Mouse (Mus musculus) adrenal gland, postnatal 10 days (tissue): Measurements from ENCODE around the gene Sobp. TPM values are rescaled to one million over a fixed set of nuclear protein-coding genes. Genes with fewer than 3 reads are reported as not detected.

Experiments
- DNase-seq: peaks from one replicate; pipeline ENCODE4 v3.0.0; 2021; ENCODE audit warnings: mixed read lengths
- long read RNA-seq, 2 experiments: library from polyadenylated mRNA; stranded (forward); transcript quantifications; one replicate each; pipeline ENCODE4 v2.0.0; 2021
- total RNA-seq, 2 experiments: library from RNA; stranded (reverse); gene quantifications; 2 replicates each; pipeline ENCODE4 v1.2.3; 2021

Gene Sobp
- total RNA-seq, result 1 to 10 TPM; 2.8 to 5.3 TPM
- long read RNA-seq, experiment 1, partial matches to known transcripts, result 3 of 4 reads
- long read RNA-seq, experiment 1, other reads (novel, unspliced or antisense), result 1 of 4 reads
- long read RNA-seq, experiment 2, partial matches to known transcripts, result 3 of 3 reads
- long read RNA-seq, experiment 2, other reads (novel, unspliced or antisense), result 0 of 3 reads

DNA sequence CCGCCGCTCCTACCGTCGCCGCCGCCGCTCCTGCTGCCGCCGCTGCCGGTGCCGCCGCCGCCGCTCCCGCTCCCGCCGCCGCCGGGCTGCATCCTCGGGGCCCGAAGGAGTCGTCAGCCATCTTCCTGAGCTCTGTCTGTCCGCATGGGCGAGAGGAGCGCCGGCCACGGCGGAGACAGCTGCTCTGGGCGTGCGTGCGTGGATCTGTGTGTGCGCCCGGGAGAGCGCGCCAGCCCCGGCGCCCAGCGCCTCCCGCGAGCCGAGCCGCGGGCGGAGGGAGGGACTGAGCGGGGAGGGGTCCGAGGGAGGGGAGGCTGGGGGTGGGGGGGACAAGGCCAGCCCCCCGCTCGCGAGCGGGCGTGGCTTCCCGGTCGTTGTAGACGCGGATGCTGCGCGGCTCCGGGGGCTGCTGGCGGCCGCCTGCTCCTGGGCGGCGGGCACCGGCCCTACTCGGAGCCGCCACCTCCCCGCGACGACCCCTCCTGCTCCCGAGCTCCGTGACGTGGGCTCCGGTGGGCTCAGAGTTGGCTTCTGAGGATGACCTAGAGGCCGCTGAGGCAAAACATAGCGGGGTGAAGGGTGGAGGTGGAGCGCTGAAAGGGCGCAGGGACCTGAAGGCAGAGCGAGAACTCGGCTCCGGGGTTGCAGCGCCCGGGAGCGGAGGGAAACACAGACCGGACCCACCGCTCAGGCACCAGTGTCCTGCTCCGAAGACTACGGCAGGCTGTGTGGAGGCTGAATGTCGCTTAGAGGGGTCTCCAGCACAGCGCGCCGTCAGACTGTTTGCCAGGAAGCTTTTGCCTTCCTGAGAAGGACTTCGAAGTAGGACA lies at the start of gene Sobp, which contains the start of gene 9030612E09Rik:
Sobp (minus strand) TSS at position 205 of the 830 bp plus-strand sequence.
9030612E09Rik (plus strand) TSS at position 379 of the 830 bp plus-strand sequence.
- DNase-seq, result peak; percentile 66

DNA sequence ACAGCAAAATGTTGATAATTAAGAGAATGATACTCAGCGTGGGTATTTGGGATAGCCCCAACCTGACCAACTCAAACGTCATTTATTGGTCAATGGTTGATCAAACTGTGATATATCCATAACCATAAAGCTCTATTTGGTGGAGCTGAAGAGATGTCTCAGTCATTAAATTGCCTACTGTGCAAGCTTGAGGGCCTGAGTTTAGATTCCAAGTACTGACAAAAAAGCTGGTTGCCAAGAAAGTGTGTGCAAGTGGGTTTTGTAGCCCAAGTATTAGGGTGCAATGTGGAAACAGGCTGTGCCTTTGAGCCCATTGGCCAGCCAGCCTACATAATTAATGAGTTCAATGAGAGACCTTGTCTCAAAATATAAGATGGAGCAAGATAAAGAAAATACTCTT lies 49.1 kb upstream of the Sobp start:
- no peak for DNase-seq

- DNase-seq, result no peak
Observed at GRCm38 (mm10) chr10:43221659-43222058, 47.3 kb upstream of the Sobp start.

GRCm38 (mm10) chr10:43220910-43221625 lies 46.7 kb upstream of the Sobp start, which contains the start of gene Pdss2:
Pdss2 (plus strand) TSS chr10:43221486.
- peak; percentile 95 for DNase-seq

DNA sequence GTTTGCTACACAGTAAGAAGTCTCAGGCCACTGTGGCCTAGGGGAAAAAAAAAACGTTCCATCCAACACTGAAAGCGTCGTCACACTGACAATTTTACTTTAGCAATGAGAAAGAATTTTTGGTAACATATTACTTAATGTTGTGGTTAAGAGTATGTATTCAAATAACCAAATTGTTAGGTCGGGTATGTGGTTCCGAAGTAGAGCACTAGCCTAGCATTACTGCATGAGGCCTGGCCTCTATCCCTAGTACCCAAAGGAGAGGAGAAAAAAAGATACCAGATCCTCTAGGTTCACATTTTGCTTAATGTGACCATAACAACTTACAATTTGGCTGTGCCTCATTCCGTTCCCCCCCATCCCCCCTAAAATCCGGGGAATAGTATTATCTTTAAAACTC lies 46.1 kb upstream of the Sobp start:
- no peak for DNase-seq

DNA sequence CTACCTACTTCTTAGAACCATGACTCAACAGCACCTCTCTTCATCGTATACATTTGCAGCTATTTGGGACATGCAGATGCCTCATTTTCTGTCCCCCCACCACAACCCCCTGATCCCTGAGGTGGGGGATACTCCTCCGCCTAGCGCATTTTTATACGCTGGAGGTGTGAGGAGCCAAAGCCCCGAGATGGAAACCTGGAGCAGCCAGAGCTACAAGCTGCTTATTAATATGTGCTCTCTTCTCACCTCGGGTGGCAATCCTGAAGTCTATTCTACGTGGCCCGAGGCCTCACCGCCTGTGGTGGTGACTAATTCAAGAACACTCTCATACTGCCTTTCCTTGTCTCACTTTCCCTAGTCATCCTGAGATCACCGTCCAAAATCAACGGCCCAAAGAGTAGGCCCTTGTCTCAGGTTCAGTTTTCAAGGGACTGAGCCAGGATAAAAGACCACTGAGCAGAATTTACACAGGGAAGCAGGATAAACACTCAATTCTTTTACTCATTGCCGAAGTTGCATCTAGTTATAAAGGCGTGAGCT lies 43.1 kb upstream of the Sobp start:
- no peak for DNase-seq

DNA sequence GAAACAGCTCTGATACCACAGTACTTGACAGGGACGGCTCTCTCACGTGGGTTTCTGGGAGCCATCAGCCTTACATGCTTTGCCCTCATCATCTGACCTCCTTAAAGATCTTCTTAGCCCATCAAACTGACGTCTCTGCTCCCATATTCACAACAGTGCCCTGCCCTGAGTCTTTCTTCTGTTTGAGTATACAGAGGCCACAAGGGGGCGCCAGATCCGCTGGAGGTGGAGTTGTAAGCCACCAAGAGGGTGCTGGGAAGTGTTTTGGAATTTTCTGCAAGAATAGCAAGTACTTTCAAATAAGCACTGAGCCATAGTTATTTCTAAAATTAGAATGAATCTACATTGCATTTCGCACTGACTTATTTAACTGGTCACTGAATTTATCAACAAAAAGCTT lies 37.5 kb upstream of the Sobp start:
- DNase-seq, result peak; percentile 23

DNA sequence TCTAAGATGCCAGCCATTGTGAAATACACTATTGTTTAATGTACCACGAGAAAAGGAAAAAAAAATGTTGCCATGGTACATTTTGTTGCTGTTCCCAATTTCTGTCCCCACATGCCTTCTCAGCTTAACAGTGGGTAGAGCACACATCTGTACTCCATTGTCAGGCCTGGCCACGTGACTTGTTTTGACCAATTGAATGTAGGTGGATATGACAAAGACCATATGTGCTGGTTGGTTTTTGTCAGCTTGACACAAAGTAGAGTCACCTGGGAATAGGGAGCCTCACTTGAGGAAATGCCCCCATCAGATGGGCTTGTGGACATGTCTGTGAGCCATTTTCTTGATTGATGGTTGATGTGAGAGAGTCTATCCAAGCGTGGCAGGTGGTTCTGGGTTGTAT lies 29.5 kb upstream of the Sobp start:
- DNase-seq, result no peak

DNA sequence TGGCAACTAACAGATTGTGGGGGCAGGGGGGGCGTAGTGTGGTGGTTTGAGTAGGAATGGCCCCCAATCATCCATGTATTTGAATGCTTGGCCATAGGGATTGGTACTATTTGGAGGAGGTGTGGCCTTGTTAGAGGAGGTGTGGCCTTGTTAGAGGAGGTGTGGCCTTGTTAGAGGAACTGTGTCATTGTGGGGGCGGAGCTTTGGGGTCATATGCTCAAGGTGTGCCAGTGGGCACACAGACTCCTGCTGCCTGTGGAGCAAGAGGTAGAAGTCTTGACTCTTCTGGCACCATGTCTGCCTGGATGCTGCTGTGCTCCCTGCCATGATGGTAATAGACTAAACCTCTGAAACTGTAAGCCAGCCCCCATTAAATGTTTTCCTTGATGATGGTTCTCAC lies 25.9 kb upstream of the Sobp start:
- no peak for DNase-seq

DNA sequence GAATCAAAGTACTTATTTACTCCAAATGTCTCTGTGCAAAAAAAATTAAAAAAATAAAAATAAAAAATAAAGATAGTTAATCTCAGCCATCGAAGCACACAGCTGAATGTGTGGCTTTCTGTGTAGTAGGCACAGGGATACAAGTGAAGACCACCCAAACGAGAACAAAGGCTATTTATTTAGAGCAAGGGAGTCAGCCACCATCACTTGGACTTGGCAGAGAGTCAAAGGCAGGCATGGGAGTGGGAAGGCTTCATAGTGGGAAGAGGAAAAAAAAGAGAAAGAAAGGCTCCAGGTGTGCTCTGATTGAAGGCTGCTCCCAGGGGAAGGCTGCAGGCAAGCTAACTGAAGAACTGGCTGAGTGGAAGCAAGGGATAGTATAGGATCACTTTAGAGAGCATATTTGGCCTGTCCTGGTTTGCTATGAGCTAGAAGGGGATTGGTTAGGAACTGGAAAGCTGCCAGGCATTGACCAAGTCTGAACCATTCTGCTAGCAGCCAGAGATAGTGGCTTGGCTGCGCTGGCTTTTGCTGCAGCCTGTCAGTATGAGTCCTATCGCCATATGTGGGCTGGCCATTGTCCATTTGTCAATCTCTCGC lies 6.1 kb upstream of the Sobp start:
- peak; percentile 20 for DNase-seq

GRCm38 (mm10) chr10:43175156-43175601 lies 849 bp upstream of the Sobp start:
- peak; percentile 16 for DNase-seq

- peak; percentile 6 for DNase-seq
Observed at GRCm38 (mm10) chr10:43173828-43174325, 453 bp downstream of the Sobp start.

- DNase-seq, result peak; percentile 86
Observed at GRCm38 (mm10) chr10:43173141-43173827, 1.0 kb downstream of the Sobp start.

DNA sequence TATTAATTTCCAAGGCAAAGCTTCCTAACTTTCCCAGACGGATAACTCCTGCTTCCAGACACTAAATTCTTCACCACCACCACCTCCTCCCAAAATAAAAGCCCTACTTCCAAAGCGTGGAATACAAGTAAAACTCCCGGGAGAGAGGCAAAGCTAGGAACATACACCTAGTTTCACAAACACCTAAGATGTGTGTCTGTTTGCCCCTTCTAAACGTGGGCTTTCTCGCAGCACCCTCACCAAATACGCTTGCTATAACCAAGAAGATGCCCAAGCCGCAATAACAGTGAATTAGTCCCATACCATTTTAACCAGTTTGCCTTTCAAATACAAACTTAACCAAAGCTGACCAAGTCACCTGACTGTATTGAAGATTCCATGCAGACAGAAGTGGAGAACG lies 1.8 kb downstream of the Sobp start:
- no peak for DNase-seq

DNA sequence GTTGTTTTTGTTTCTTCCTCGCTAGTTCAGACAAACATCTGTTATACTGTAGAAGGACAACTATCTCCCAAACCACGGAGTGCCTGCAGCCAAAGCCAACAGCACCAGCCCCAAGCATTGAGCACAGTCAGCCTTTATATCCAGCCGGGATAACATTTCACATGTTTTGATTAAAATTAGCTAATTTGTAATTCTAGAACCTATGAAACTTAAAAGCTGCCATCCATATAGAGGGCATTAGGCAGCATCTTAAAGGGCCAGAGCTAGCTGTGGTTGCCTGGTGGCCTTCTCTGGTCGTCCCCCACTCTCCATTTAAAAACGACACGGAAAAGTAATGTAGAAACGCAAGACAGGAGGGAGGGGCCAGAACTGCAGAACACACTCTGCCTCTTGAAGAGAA lies 2.3 kb downstream of the Sobp start:
- DNase-seq, result no peak

- no peak for DNase-seq
Observed at GRCm38 (mm10) chr10:43171106-43171505, 3.2 kb downstream of the Sobp start.

DNA sequence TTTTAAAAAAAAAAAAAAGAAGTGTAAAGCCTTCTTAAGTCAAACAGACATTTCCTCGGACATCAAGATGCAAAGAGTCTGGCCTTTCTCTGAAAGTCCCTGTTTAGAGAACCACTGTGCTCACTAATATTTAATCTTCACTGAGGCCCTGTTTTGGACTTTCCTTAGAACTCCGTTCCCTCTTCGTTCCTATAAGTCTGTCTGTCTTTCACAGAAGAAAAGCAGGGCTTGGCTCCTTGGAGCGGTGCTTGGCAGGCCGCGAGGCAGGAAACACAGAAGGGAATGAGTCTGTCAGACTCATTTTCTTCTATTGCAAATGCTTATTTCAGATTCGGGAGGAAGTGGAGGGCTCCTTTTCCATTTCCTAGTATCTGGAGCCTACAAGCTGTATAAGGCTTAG lies 5.5 kb downstream of the Sobp start:
- DNase-seq, result no peak

- no peak for DNase-seq
Observed at GRCm38 (mm10) chr10:43166817-43167216, 7.5 kb downstream of the Sobp start.

- DNase-seq, result no peak
Observed at GRCm38 (mm10) chr10:43166146-43166545, 8.2 kb downstream of the Sobp start.

DNA sequence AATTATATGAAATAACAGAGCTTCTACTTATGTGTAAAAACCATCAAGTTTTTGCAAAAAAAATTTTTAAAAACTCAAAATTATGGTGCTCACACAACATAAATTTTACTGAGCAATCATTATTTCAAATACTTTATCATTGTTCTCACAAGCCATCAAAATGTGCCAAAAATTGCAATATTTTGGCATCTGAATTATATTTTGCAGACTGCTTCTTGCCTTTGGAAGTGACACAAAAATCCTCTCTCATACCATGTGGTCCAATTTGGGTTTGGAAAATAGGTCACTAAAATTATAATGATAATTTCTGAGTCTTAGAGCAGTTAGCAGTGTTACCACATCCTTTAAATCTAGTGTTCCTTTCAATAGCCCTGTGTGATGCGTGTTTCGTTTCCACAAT lies 9.9 kb downstream of the Sobp start:
- DNase-seq, result no peak

GRCm38 (mm10) chr10:43162318-43162717 lies 12.0 kb downstream of the Sobp start:
- DNase-seq, result no peak
